Mouse (Mus musculus) neural tube, embryonic 11.5 days (tissue): ENCODE measurements around the gene Gm42674. TPM values are rescaled to one million over a fixed set of nuclear protein-coding genes. Genes with fewer than 3 reads are reported as not detected.

Experiments
- ATAC-seq: fragments of 200-750 bp; cut with Nextera tagmentation; 2 replicates; pipeline ENCODE4 v1.8.0; 2017; ENCODE audit warnings: moderate number of reproducible peaks, mild to moderate bottlenecking, moderate TSS enrichment, moderate library complexity; ENCODE audit not compliant: insufficient read depth, low FRiP score, low TSS enrichment
- DNase-seq: peaks from one replicate; pipeline ENCODE4 v3.0.0-alpha.2; 2015; ENCODE audit warnings: low spot score
- H3K27ac ChIP-seq: fragments of 300-500 bp; sonication (generic); 2 replicates; pipeline ENCODE4 v1.5.1; 2014; ENCODE audit warnings: low read depth, mild to moderate bottlenecking, low read length
- H3K27me3 ChIP-seq: fragments of 300-500 bp; sonication (generic); 2 replicates; pipeline ENCODE4 v1.6.1; 2014; ENCODE audit warnings: mild to moderate bottlenecking, low read length, mixed read lengths; ENCODE audit not compliant: control insufficient read depth, insufficient read depth
- H3K36me3 ChIP-seq: fragments of 300-500 bp; sonication (generic); 2 replicates; pipeline ENCODE4 v1.6.1; 2014; ENCODE audit warnings: mild to moderate bottlenecking, low read length, moderate library complexity, mixed read lengths; ENCODE audit not compliant: control insufficient read depth, insufficient read depth
- H3K4me1 ChIP-seq: fragments of 300-500 bp; sonication (generic); 2 replicates; pipeline ENCODE4 v1.6.1; 2014; ENCODE audit warnings: low read length, mixed read lengths; ENCODE audit not compliant: control insufficient read depth, insufficient read depth
- H3K4me2 ChIP-seq: fragments of 300-500 bp; sonication (generic); 2 replicates; pipeline ENCODE4 v1.6.1; 2014; ENCODE audit warnings: low read depth, mild to moderate bottlenecking, moderate library complexity
- H3K4me3 ChIP-seq: fragments of 300-500 bp; sonication (generic); 2 replicates; pipeline ENCODE4 v1.5.1; 2014; ENCODE audit warnings: low read depth, low read length
- H3K9ac ChIP-seq: fragments of 300-500 bp; sonication (generic); 2 replicates; pipeline ENCODE4 v1.6.1; 2014; ENCODE audit warnings: mild to moderate bottlenecking, low read length
- H3K9me3 ChIP-seq: fragments of 300-500 bp; sonication (generic); 2 replicates; pipeline ENCODE4 v1.6.1; 2016; ENCODE audit warnings: low read length; ENCODE audit not compliant: control insufficient read depth
- WGBS: fragments of 180-500 bp; shearing (Covaris S2); extraction: QIAGEN DNeasy Blood & Tissue Kit; methylation state at CpG from one replicate; pipeline ENCODE4 v1.1.7; 2014; 5-methylcytosine and 5-hydroxymethylcytosine counted together
- polyA plus RNA-seq: library from polyadenylated mRNA; unstranded; fragments of >200 nt; fragmentation: Nextera tagmentation; extraction: Ambion mirVana; gene quantifications from 2 replicates; pipeline ENCODE4 v1.2.1, GENCODE M21; 2014

Gm42674 gene
- polyA plus RNA-seq, 1 experiment from 2014 or later = not detected

GRCm38 (mm10) chr3:90581141-90581540 lies 20.6 kb upstream of the Gm42674 start:
- Histone ChIP-seq H3K4me2 (no peak overlapping the region), H3K27me3 (no peaks in the 10 kb centered on the region), H3K27ac (no peak overlapping the region), H3K4me3 (no peak overlapping the region), H3K9me3 (no peaks in the 10 kb centered on the region), H3K36me3 (no peaks in the 10 kb centered on the region), H3K4me1 (no peaks in the 10 kb centered on the region), H3K9ac (no peak overlapping the region)
- WGBS = 92% methylated on average over 5 of the region's 5 CpGs
- no peak for DNase-seq
- ATAC-seq = no peak

- no peak for DNase-seq
- H3K4me3 ChIP-seq = no peak overlapping the region
- H3K4me1 ChIP-seq = no peaks in the 10 kb centered on the region
- no peaks in the 10 kb centered on the region for H3K27me3 ChIP-seq
- 98% methylated on average over 1 of the region's 1 CpGs for WGBS
- H3K9me3 ChIP-seq = no peaks in the 10 kb centered on the region
- ATAC-seq = no peak
- no peaks in the 10 kb centered on the region for H3K36me3 ChIP-seq
- H3K9ac ChIP-seq = no peak overlapping the region
- no peak overlapping the region for H3K27ac ChIP-seq
- no peak overlapping the region for H3K4me2 ChIP-seq
These were observed 19.5 kb upstream of the Gm42674 start for GRCm38 (mm10) chr3:90582156-90582555.

GRCm38 (mm10) chr3:90582556-90582955 lies 19.1 kb upstream of the Gm42674 start:
- no peaks in the 10 kb centered on the region for H3K4me1 ChIP-seq
- no peak for ATAC-seq
- no peak for DNase-seq
- H3K9me3 ChIP-seq = no peaks in the 10 kb centered on the region
- no peaks in the 10 kb centered on the region for H3K27me3 ChIP-seq
- H3K9ac ChIP-seq = no peak overlapping the region
- H3K36me3 ChIP-seq = no peaks in the 10 kb centered on the region
- H3K4me3 ChIP-seq = no peak overlapping the region
- H3K27ac ChIP-seq = no peak overlapping the region
- WGBS = 80% methylated on average over 4 of the region's 4 CpGs
- no peak overlapping the region for H3K4me2 ChIP-seq

- Histone ChIP-seq H3K4me1 (no peaks in the 10 kb centered on the region), H3K36me3 (no peaks in the 10 kb centered on the region), H3K9me3 (no peaks in the 10 kb centered on the region), H3K27ac (no peak overlapping the region), H3K4me2 (no peak overlapping the region), H3K27me3 (no peaks in the 10 kb centered on the region), H3K4me3 (no peak overlapping the region), H3K9ac (no peak overlapping the region)
- ATAC-seq = no peak
- DNase-seq = no peak
- 71% methylated on average over 3 of the region's 3 CpGs for WGBS
These were observed 17.8 kb upstream of the Gm42674 start for GRCm38 (mm10) chr3:90583893-90584292.

DNA sequence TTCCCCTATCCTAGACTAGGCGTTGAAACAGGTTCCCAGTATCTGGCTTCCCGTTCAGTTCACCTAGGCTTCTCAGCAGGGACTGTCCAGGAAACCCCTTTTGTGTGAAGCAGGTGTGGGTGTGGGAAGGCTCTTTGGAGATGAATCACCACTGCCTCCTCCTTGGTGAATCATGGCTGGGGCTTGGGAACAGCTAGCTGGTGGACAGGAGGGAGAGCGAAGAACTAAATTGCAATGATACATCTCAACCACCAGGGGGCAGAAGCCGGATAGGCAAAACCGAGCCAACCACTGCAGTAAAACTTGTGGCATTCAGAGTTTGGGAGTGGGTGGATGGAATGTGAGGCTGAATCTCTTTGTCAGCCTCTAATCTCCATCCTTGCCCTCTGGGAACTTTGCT lies 16.1 kb upstream of the Gm42674 start:
- ATAC-seq = peak; percentile 27; the same call in 1 of the 2 replicates
- H3K27ac ChIP-seq = no peak overlapping the region
- DNase-seq = peak; percentile 66
- no peaks in the 10 kb centered on the region for H3K4me1 ChIP-seq
- no peaks in the 10 kb centered on the region for H3K27me3 ChIP-seq
- no peak overlapping the region for H3K4me2 ChIP-seq
- 33% methylated on average over 5 of the region's 5 CpGs for WGBS
- H3K9me3 ChIP-seq = no peaks in the 10 kb centered on the region
- H3K9ac ChIP-seq = no peak overlapping the region
- H3K36me3 ChIP-seq = no peaks in the 10 kb centered on the region
- H3K4me3 ChIP-seq = no peak overlapping the region

- ATAC-seq = no peak
- 88% methylated on average over 15 of the region's 15 CpGs for WGBS
- no peak overlapping the region for H3K4me2 ChIP-seq
These were observed 15.6 kb upstream of the Gm42674 start for GRCm38 (mm10) chr3:90586016-90586643.

GRCm38 (mm10) chr3:90586906-90587305 lies 14.8 kb upstream of the Gm42674 start:
- no peak for ATAC-seq
- WGBS = 72% methylated on average over 10 of the region's 10 CpGs
- no peak overlapping the region for H3K9ac ChIP-seq

More at GRCm38 (mm10) chr3:90586016-90586643, 15.6 kb upstream of the Gm42674 start:
- Histone ChIP-seq H3K9ac (no peak overlapping the region), H3K9me3 (no peaks in the 10 kb centered on the region), H3K4me1 (no peaks in the 10 kb centered on the region), H3K4me3 (no peak overlapping the region), H3K36me3 (no peaks in the 10 kb centered on the region), H3K27ac (no peak overlapping the region), H3K27me3 (no peaks in the 10 kb centered on the region)
- no peak for DNase-seq

GRCm38 (mm10) chr3:90587361-90588101 lies 14.2 kb upstream of the Gm42674 start:
- H3K27me3 ChIP-seq = no peaks in the 10 kb centered on the region
- H3K9me3 ChIP-seq = no peaks in the 10 kb centered on the region
- no peak overlapping the region for H3K4me3 ChIP-seq
- ATAC-seq (no peak), DNase-seq (no peak)
- no peaks in the 10 kb centered on the region for H3K4me1 ChIP-seq
- H3K36me3 ChIP-seq = no peaks in the 10 kb centered on the region
- WGBS = 90% methylated on average over 14 of the region's 14 CpGs
- no peak overlapping the region for H3K27ac ChIP-seq
- no peak overlapping the region for H3K9ac ChIP-seq
- no peak overlapping the region for H3K4me2 ChIP-seq

More at GRCm38 (mm10) chr3:90586906-90587305, 14.8 kb upstream of the Gm42674 start:
- no peak overlapping the region for H3K4me3 ChIP-seq
- no peaks in the 10 kb centered on the region for H3K27me3 ChIP-seq
- no peaks in the 10 kb centered on the region for H3K9me3 ChIP-seq
- H3K4me1 ChIP-seq = no peaks in the 10 kb centered on the region
- no peak overlapping the region for H3K27ac ChIP-seq
- no peak for DNase-seq
- no peak overlapping the region for H3K4me2 ChIP-seq
- no peaks in the 10 kb centered on the region for H3K36me3 ChIP-seq

GRCm38 (mm10) chr3:90589390-90589789 lies 12.3 kb upstream of the Gm42674 start:
- DNase-seq (no peak), ATAC-seq (no peak)
- Histone ChIP-seq H3K27me3 (no peaks in the 10 kb centered on the region), H3K4me2 (no peak overlapping the region), H3K9ac (no peak overlapping the region), H3K36me3 (no peaks in the 10 kb centered on the region), H3K4me3 (no peak overlapping the region), H3K27ac (no peak overlapping the region), H3K9me3 (no peaks in the 10 kb centered on the region), H3K4me1 (no peaks in the 10 kb centered on the region)
- WGBS = 84% methylated on average over 6 of the region's 6 CpGs
